Mouse (Mus musculus) embryonic fibroblast, embryonic 13.5 days (primary cell): ENCODE results near the gene Card11. TPM values are rescaled to one million over a fixed set of nuclear protein-coding genes. Genes with fewer than 3 reads are reported as not detected.

Source experiments
- H3K27ac ChIP-seq: 2 replicates; pipeline ENCODE4 v1.5.1; 2012; ENCODE audit warnings: low read length, control low read depth, inconsistent platforms; ENCODE audit not compliant: insufficient read depth
- H3K4me1 ChIP-seq: 2 replicates; pipeline ENCODE4 v1.6.1; 2011; ENCODE audit warnings: low read length; ENCODE audit not compliant: control insufficient read depth, insufficient read depth
- H3K4me3 ChIP-seq: 2 replicates; pipeline ENCODE4 v1.5.1; 2011; ENCODE audit warnings: mild to moderate bottlenecking, control low read depth, low read length; ENCODE audit not compliant: insufficient read depth
- CTCF ChIP-seq: IDR thresholded peaks from 2 replicates; pipeline ENCODE4 v1.5.1; 2011; ENCODE audit warnings: mild to moderate bottlenecking, control low read depth, low read length, moderate library complexity, borderline replicate concordance; ENCODE audit not compliant: insufficient read depth
- POLR2A ChIP-seq: IDR thresholded peaks from 2 replicates; pipeline ENCODE4 v1.6.1; 2011; ENCODE audit warnings: low read depth, mild to moderate bottlenecking, control low read depth, low read length, moderate library complexity
- polyA plus RNA-seq: library from polyadenylated mRNA; stranded (reverse); fragments of >200 nt; gene quantifications from 2 replicates; pipeline ENCODE4 v1.2.4, GENCODE M21; 2011; ENCODE audit warnings: low read depth; ENCODE audit not compliant: missing spikeins, insufficient read length

Gene Card11
- polyA plus RNA-seq, 1 experiment = not detected

DNA sequence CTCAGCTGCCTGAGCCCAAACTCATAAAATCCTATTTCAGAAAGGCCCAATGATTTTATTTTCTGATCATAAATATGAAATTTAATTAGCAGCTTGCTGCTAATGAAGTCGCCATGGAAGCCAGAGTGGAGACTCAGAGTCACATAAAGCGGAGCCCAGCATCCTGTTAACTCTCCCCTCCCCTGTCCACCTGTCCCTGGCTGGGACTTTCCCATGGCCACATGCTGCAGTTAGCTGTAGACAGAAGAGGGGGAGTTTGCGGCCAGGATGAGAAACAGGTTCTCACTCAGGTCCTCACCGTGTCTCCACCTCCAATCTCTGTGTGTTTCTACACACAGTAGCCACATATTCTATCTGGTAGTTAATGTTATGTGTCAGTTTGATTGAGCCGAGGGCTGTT lies 48.6 kb downstream of the Card11 start:
- H3K27ac ChIP-seq = no peak overlapping the region
- no peak overlapping the region for H3K4me3 ChIP-seq
- TF ChIP-seq CTCF (no peak), POLR2A (no peak)
- no peaks in the 10 kb centered on the region for H3K4me1 ChIP-seq

DNA sequence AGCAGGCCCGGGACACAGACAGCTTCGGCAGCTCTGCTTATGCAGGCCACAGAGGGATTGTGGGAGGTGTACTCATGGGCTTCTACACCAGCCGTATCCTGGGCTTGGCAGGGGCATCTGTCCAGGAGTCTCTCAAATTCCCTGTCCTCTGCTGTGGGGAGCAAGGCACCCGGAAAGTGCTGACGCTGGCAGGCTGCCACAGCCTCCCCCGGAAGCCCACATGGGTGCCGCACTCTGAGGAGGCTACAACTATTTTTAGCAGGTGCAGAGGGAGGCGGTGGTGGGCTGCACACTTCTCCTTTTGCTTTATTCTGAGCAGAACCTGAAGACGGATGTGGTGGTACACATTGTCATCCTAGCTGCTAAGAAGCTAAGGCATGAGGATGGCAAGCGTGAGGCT lies 52.4 kb downstream of the Card11 start:
- no peaks in the 10 kb centered on the region for H3K4me1 ChIP-seq
- H3K4me3 ChIP-seq = no peak overlapping the region
- H3K27ac ChIP-seq = no peak overlapping the region
- TF ChIP-seq CTCF (no peak), POLR2A (no peak)

DNA sequence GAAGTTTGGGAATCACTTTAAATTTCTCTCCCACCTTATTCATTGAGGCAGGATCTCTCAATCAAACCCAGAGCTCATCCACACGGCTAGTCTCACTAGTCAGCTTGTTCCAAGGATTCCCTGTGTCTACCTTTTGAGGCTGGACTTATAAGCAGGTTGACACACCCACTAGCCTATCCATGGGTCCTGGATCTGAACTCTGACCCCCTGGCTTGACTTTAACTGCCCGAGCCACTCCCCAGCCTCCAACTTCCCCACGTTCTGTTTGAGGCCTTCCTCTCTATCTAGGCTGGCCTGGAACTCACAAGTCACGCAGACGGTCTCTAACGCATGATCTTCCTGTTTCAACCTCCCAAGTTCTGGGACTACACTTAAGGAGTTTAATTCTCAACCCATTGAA lies 54.3 kb downstream of the Card11 start:
- H3K4me1 ChIP-seq = no peaks in the 10 kb centered on the region
- no peak overlapping the region for H3K27ac ChIP-seq
- H3K4me3 ChIP-seq = no peak overlapping the region
- no peak for TF ChIP-seq CTCF

DNA sequence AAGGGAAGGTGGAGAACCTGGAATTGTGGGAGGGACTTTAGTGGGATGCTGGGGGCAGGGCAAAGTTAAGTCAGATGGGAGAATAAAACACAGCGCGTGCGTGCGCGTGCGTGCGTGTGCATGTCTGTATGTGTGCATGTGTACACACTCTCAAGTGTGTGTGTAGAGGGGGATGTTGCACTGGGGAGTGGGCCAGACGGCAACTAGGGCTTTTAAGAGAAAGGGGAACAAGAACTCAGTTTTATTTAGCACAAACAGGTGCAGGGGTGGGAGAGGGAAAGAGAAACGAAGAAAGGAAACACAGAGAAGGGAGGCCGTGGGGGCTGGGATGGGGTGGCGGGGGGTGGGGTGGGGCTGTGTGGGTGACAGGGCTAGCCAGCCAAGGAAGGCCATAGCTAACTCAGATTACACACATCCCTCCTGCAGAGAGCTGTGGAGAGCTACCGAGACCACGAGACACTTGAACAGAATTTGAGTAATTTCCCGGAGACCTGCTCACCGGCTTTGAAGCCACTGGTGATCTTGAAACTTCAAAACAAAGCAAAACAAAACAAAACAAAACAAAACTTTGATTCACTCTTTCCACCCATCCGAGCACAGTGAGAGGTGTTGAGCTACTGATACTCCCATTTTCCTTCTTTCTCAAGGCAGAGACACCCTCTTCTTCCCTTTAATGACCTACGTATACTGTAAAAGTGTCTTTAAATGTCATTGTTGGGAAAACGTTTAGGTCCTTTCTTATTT lies 55.8 kb downstream of the Card11 start:
- Histone ChIP-seq H3K27ac (no peak overlapping the region), H3K4me1 (no peaks in the 10 kb centered on the region), H3K4me3 (no peak overlapping the region)
- TF ChIP-seq POLR2A (no peak), CTCF (no peak)

DNA sequence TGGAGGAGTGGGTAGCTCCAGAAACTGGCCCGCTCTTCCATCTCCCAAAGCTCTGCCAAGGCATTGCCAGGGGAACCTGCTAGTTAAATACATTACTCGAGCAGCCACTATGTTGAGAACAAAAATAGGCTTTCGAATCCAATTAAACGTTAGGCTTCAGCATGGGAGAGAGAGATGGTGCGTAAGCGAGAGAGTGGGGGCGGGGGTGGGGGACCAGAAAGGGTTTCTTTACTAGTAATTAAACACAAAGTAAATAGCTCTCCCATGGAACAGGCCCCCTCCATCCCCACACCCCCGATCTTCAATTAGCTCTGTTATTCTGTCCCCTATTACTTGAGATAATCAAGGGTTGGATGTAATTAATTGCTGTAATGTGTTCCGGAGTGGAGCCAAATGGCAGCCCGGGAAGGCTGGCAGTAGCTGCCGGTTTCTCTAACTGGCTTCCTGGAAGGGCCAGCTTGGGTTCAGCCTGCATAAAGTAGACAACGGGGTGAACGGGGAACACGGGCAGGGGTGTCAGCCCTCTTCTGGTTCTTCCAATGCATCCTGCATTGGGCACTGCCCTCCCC lies 59.4 kb downstream of the Card11 start:
- TF ChIP-seq POLR2A (no peak), CTCF (no peak)
- Histone ChIP-seq H3K4me3 (no peak overlapping the region), H3K4me1 (no peaks in the 10 kb centered on the region), H3K27ac (no peak overlapping the region)

DNA sequence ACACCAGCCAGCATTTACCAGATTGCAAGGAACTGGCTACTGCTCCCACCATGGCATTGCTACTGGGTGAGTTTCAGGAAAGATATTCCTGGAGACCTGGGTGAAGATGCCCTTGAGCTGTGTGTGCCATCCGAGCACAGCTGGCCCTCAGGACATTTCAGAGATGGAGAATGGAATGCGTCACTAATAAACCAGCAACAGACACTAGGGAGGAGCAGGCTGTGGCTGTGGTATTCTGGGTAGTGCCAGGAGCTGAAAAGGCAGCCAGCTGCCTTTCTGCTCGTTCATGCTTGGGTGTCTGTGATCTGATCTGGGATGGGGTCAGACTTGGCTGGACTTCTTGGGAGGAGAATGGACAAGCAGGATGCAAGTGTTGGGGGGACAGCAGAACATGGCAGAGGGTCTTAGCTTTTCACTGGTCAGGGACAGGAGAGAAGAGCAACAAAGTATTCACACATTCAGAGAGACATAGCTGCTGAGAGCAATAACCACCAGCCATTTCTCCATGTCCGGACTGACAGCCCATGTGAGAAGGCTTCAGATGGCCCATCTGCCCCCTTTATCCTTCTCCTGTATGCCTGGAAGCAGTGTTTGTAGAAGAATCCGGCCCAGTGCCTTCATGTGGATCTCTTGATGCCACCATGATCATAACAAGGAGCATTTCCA lies 60.0 kb downstream of the Card11 start:
- TF ChIP-seq CTCF = no peak
- TF ChIP-seq POLR2A = no peak
- Histone ChIP-seq H3K4me3 (no peak overlapping the region), H3K27ac (no peak overlapping the region), H3K4me1 (no peaks in the 10 kb centered on the region)

DNA sequence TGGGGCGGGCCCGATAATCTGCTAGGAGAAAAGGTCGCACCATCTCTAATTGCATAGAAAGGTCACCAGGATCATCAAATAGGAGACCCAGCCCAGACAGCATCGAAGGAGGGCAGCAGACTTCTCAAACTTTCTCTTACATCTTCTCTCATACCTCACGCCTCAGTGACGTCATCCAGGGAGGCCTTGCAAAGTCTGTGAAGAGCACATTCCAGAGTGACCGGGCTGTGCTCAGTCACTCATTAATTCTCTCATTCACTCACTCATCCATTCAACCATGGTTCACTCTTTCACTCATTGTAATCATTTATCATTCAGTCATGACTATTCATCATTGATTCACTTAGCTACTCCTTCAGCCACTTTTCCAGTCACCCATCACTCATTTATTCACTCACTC lies 63.6 kb downstream of the Card11 start:
- TF ChIP-seq CTCF = no peak
- no peak for TF ChIP-seq POLR2A

DNA sequence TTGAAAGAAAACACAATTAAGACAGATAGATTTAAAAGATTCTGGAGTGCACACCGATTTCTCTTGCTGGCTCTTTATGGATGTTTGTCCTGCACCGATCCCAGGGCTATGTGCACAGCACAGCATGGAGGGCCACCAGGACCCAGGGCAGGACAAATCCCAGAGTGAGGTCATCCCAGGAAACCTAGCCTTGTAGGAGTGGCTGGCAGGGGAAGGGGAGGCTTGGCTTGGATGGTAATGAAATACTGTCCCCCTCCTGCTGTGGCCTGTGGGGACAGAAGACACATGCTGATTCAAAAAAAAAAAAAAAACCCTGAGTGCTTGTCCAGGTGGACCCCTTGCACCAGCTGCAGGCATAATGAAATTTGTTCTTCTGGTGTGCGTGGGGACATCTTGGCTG lies 64.5 kb downstream of the Card11 start:
- no peak overlapping the region for H3K4me3 ChIP-seq
- TF ChIP-seq POLR2A (no peak), CTCF (no peak)
- H3K4me1 ChIP-seq = no peaks in the 10 kb centered on the region
- H3K27ac ChIP-seq = no peak overlapping the region

More for the DNA sequence above, 63.6 kb downstream of the Card11 start:
- Histone ChIP-seq H3K27ac (no peak overlapping the region), H3K4me3 (no peak overlapping the region), H3K4me1 (no peaks in the 10 kb centered on the region)

DNA sequence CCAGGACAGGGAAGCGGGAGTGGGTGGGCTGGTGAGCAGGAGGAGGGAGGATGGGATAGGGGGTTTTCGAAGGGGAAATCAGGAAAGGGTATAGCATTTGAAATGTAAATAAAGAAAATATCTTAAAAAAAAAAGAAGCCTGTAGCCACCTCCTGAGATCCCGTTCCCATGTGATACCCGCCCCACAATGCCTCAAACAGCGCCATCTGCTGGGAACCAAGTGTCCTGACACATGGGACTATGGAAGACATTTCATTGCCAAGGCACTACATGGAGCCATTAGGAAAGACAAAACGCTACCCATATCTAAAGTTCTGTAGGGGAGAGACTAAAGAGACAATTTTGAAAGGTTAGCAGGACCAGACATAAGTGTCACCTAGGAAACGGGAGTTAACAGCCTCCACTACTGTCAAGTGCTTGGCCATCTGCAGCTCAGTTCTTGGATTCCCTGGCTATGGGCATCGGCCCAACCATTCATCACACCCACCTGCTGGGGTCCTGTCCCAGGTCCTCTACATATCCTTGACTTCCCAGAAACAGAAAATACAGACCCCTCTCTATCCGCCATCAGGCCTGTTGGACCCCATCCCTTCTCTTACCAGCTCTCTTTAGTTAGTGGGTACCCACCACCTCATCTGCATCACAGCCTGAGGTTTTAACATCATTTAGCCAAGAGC lies 65.6 kb downstream of the Card11 start:
- Histone ChIP-seq H3K4me3 (no peak overlapping the region), H3K4me1 (no peaks in the 10 kb centered on the region), H3K27ac (no peak overlapping the region)
- TF ChIP-seq CTCF (0 out of 2 replicates have a peak, but pooled peaks have one; percentile 2), POLR2A (no peak)
